Mouse (Mus musculus): ENCODE measurements around the gene Irf2bpl.

- no peak for TF ChIP-seq EP300 (IDR thresholded peaks at IDR 0.05; ENCODE audit: low read depth)
- no peak for TF ChIP-seq CTCF (IDR thresholded peaks at IDR 0.05; ENCODE audit: low read depth)
Measured at GRCm38 (mm10) chr12:86851313-86851712, 33.3 kb downstream of the Irf2bpl start.

All from liver, embryonic 14.5 days (tissue).